In genomic region chr13:107207354-107208181, GRCm38 (mm10) we compare ENCODE assay signal across 8 mouse cellular contexts.
DNase-seq lines count a peak whose midpoint lies in the region; ATAC-seq lines count a peak whose summit lies in the region.

No protein-coding gene starts in this region.

- ATAC-seq in midbrain, embryonic 12.5 days (ENCODE audit: low FRiP score, low read depth), result peak; percentile 96
- peak; percentile 66; the same call in 1 of the 2 replicates for ATAC-seq in stomach, embryonic 15.5 days (ENCODE audit: insufficient read depth, low FRiP score, low read depth)

- 38% methylated on average over 20 of the region's 20 CpGs for WGBS in midbrain, embryonic 12.5 days
- WGBS in stomach, embryonic 15.5 days, result 35% methylated on average over 20 of the region's 20 CpGs

- H3K27ac ChIP-seq in midbrain, embryonic 12.5 days (replicated peaks), result 0 out of 2 replicates have a peak overlapping the region, but pooled peaks have one; percentile 52
- no peak overlapping the region for H3K27ac ChIP-seq in stomach, embryonic 15.5 days

- peaks cover 11% of the 10 kb centered on the region; the same call in 1 of the 2 replicates for H3K27me3 ChIP-seq in midbrain, embryonic 12.5 days
- no peaks in the 10 kb centered on the region for H3K27me3 ChIP-seq in stomach, embryonic 15.5 days (replicated peaks)

- no peak overlapping the region for H3K9ac ChIP-seq in midbrain, embryonic 12.5 days (replicated peaks)
- H3K9ac ChIP-seq in stomach, embryonic 15.5 days, result no peak overlapping the region

- H3K4me2 ChIP-seq in midbrain, embryonic 12.5 days (replicated peaks), result peak overlapping the region; percentile 51
- H3K4me2 ChIP-seq in stomach, embryonic 15.5 days, result peak overlapping the region; percentile 49

- no peaks in the 10 kb centered on the region for H3K9me3 ChIP-seq in midbrain, embryonic 12.5 days
- no peaks in the 10 kb centered on the region for H3K9me3 ChIP-seq in stomach, embryonic 15.5 days

- H3K4me1 ChIP-seq in midbrain, embryonic 12.5 days, result peaks cover 8% of the 10 kb centered on the region; the same call in 1 of the 2 replicates
- H3K4me1 ChIP-seq in stomach, embryonic 15.5 days, result no peaks in the 10 kb centered on the region

- DNase-seq in WW6 (ENCODE audit: low read depth, low spot score), result peak; percentile 29
- DNase-seq in cerebellum, postnatal 25 days, result peak; percentile 46 to 67
- DNase-seq in frontal cortex, postnatal 36 days (ENCODE audit: low spot score in 2 of 2), result peak; percentile 68 to 82
- DNase-seq in hindlimb bud, embryonic 11.5 days (ENCODE audit: extremely low spot score, low read depth, low spot score), result peak; percentile 12
- DNase-seq in left cerebral cortex, adult 11 months (ENCODE audit: low spot score), result peak; percentile 51
- no peak for DNase-seq in spleen, postnatal 36 days (ENCODE audit: low spot score in 2 of 2)

- no peaks in the 10 kb centered on the region for H3K36me3 ChIP-seq in midbrain, embryonic 12.5 days
- H3K36me3 ChIP-seq in stomach, embryonic 15.5 days, result no peaks in the 10 kb centered on the region

- peak overlapping the region; percentile 33 for H3K4me3 ChIP-seq in midbrain, embryonic 12.5 days
- H3K4me3 ChIP-seq in stomach, embryonic 15.5 days (replicated peaks), result peak overlapping the region; percentile 29; the same call in 1 of the 2 replicates

Comparison
In these comparisons a context has a peak if more than half of its experiments do, and no peak if none do; other contexts are left out.
1. DNase-seq: peak in WW6 (single experiment), cerebellum, postnatal 25 days (2 of 2), frontal cortex, postnatal 36 days (2 of 2), hindlimb bud, embryonic 11.5 days (single experiment) and left cerebral cortex, adult 11 months (single experiment); none in spleen, postnatal 36 days (0 of 2).